Mouse (Mus musculus): ENCODE results near the gene Rtl10.
A peak's percentile ranks its signal among the peaks of the same experiment; 100 is the strongest.

Rtl10 gene

DNA sequence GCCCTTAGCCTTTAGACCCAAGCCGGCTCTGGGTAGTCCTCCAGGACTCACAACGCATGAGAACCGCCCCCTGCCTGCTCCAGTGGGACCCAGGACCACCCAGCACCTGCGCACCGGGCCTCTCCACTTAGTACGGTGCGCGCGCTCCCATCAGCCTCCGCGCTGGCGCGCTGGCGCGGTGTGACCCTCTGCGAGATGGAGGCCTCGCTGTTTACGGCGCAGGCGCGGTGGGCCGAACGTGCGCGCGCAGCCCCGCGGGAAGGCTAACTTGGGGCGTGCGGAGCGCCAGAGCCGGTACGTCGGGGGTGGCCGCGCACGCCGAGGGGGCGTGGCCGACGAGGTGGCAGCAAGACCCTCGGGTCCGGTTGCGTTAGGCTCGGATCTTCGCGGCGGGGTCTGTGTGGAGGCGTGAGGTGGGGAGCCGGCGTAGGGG is at the start of gene Rtl10, which contains the start of gene Gnb1l:
Gene Rtl10, plus strand, starts transcription at position 344 of the 433 bp plus-strand sequence.
Gene Gnb1l, plus strand, starts transcription at position 156 of the 433 bp plus-strand sequence.
- DNase-seq (ENCODE audit: low read depth, low spot score): peak; percentile 81

DNA sequence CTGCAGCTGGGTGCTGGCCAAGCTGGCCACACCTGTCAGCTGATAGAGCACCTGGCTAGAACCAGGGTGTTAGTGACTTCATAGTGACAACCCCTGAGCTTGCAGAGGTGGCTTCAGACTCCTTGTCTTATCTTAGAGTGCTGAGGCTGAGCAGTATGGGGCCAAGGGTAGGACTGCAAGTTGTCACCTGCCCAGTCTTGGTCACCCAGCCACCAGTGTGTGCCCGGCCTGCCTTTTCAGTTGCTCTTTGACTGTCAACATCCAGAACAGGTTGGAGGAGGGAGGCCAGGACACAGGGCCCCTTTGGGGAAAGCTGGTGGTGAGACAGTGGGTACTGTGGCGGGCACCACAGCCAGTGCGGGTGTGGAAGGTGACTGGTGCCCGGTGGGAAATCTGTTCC is 49.7 kb upstream of the Rtl10 start:
- DNase-seq (ENCODE audit: low read depth, low spot score): no peak

GRCm38 (mm10) chr16:18451486-18452181 is 47.1 kb upstream of the Rtl10 start:
- DNase-seq (ENCODE audit: low read depth, low spot score): no peak

DNA sequence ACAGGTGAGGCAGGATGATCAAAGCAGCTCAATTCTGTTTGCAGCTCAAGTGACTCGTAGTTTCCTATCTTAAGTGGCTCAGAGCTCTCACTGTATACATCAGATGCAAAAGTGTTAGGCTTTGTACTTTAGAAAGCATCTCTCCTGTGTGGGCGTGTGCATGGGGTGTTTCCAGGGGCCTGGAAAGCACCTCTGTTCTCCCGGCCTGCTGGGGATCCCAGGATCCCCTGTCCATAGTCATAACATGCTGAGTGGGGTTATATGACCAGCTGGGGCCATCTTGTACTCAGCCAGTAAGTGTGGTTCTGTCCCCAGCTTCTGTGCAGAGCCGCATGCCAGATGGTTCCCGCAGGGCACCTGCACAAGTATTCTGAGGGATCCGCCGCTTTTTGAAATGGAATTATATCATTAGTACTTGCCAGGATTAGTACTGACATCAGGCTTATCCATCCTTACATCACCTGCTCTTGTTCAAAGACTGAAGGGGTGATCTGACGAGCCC is 46.3 kb upstream of the Rtl10 start:
- DNase-seq (ENCODE audit: low read depth, low spot score): no peak

- DNase-seq (ENCODE audit: low read depth, low spot score): no peak
Measured at GRCm38 (mm10) chr16:18453846-18454245, 44.9 kb upstream of the Rtl10 start.

GRCm38 (mm10) chr16:18455407-18455806 is 43.3 kb upstream of the Rtl10 start:
- no peak for DNase-seq (ENCODE audit: low read depth, low spot score)

DNA sequence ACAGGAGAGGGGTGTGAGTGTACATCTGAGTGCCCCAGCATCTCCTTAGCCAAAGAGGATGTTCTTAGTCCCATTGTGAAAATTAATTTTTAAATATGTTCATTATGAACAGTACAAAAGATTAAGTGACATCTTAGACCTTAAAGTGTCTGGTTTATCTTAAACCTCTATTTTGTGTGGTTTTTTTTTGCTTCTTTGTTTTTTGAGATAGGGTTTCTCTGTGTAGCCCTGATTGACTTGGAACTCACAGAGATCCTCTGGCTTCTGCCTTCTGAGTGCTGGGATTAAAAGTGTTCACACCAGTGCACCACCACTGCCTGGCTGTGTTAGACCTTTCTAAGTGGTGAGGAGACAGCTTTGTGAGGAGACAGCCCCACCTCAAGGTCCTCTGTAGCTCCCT is 40.0 kb upstream of the Rtl10 start:
- no peak for DNase-seq (ENCODE audit: low read depth, low spot score)

GRCm38 (mm10) chr16:18459335-18459954 is 39.3 kb upstream of the Rtl10 start:
- no peak for DNase-seq (ENCODE audit: low read depth, low spot score)

DNA sequence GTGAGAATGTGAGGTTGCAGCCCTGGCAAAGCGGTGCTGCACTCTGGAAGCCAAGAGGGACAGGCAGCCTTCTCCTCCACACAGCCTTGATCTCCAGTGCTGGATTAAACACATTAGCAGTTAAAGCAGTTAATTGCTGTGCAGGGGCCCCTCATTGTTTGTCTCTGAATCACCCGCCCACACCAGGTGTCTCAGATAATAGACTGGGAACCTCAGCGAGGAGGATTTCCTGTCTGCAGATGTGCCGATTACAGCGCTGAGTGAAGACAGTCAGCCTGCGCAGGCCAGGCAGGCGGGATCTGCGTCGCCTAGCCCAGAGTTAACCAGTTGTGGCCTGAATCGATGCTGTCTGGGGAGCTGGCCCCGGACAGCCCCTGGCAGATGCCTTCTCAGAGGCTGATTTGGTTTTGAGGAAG is 38.7 kb upstream of the Rtl10 start:
- no peak for DNase-seq (ENCODE audit: low read depth, low spot score)

DNA sequence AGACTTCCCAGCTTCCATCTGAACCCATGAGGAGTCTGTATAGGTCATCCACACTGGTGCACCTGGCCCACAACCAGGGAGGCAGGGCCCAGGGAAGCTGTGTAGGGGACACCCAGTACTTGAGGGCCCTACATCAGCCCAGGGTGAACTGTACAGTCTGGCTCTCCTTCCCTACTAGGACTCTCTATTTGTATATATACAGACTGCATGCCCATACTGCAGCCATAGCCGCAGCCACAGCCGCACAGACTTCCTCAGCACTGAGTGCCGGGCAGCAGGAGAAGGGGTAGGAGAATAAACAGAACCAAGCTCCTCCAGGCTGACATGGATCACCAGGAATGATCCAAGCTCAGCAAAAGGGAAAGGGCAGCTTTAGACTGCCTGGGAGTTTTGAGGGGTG is 37.9 kb upstream of the Rtl10 start:
- DNase-seq (ENCODE audit: low read depth, low spot score): no peak

GRCm38 (mm10) chr16:18462031-18462430 is 36.7 kb upstream of the Rtl10 start:
- DNase-seq (ENCODE audit: low read depth, low spot score): no peak

GRCm38 (mm10) chr16:18462598-18462997 is 36.1 kb upstream of the Rtl10 start:
- DNase-seq (ENCODE audit: low read depth, low spot score): no peak

GRCm38 (mm10) chr16:18464271-18464670 is 34.4 kb upstream of the Rtl10 start:
- no peak for DNase-seq (ENCODE audit: low read depth, low spot score)

GRCm38 (mm10) chr16:18470829-18471228 is 27.9 kb upstream of the Rtl10 start:
- no peak for DNase-seq (ENCODE audit: low read depth, low spot score)

- no peak for DNase-seq (ENCODE audit: low read depth, low spot score)
Measured at GRCm38 (mm10) chr16:18471381-18471955, 27.2 kb upstream of the Rtl10 start.

DNA sequence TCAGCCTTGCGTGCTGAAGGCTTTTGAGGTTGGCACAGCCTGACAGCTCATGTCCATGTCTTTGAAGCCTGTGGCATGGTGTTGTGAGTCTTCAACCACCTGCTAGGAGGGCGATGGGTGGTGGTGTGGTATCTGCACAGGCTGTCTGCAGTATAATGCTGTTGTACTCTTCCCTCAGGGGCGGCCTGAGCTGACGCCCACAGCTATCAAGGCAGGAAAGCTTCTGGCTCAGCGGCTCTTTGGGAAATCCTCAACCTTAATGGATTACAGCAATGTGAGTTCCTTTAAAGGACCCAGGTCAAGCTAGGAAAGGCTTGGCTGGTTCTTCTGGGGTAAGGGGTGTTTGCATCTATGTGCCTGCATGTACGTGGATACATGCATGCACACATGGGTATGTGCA is 26.7 kb upstream of the Rtl10 start:
- DNase-seq (ENCODE audit: low read depth, low spot score): no peak

DNA sequence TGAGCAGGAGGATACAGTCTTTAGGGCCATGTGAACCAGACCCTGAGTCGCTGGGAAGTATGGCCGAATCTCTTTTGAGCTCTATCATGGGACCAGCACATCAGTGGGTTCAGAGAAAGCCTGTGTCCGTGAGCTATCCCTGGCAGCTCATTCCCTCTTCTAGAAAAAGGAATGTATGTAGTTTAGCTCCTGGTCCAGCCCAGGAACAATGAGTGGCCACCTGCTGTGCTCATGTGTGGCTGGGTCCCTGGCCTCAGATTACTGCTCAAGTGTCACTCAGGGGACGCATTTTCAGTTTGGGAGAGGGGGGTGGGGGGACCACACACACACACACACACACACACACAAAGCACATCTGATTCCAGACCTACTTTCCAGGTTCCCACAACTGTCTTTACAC is 26.3 kb upstream of the Rtl10 start:
- DNase-seq (ENCODE audit: low read depth, low spot score): no peak

DNA sequence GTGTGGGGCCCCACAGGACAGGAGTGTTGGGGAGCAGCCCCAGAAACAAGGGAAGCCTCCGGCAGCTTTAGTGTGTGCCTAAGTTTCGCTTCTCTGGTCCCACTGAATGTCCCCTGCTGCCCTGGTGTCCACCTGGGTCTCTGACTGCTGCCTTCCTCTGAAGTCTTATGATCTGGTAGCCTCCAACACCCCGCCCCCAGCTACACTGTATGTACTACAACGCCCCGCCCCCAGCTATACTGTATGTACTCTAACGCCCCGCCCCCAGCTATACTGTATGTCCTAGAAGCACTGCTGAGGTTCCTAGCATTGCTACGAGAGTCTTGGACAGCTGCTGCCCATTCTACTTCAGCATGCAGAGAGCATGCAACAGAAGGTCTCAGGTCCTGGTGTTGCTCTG is 25.7 kb upstream of the Rtl10 start:
- DNase-seq (ENCODE audit: low read depth, low spot score): no peak

GRCm38 (mm10) chr16:18474021-18474420 is 24.7 kb upstream of the Rtl10 start:
- DNase-seq (ENCODE audit: low read depth, low spot score): no peak

DNA sequence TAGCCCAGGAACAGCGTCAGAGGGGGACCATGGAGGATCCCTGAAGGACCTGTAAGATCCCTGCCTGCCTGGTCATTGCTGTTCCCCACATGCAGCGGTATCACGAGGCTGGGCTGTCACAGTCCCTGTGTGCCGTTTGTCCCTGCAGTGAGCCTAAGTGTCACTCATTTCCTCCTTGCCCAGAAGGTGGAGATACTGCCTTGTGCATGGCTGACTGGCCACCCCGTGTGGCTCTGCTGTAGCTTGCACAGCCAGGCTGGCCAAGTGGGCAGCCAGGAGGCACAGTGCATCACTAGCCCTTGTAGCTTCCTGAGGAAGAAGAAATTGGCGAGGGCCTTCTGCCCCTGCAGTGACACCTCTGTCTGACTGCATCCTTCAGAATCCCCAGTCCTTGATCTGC is 20.7 kb upstream of the Rtl10 start:
- no peak for DNase-seq (ENCODE audit: low read depth, low spot score)

DNA sequence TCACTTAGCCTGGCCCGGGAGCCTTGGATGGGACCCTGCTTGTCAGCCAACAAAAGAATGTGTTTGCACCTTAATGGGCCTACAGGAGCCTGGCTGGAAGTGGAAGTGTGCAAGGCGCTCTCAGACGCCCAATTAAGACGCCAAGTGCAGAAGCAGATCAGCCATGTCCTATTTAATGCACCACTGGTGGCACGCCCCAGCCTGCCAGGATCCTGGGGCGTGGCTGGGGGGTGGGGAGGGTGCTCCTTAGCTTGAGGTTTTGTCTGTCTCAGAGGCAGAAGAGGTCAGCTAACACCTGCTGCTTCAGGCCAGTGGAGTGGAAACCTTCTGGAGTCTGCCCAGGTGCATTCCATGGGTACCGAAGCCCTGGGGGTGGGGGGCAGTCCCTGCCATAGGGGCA is 19.0 kb upstream of the Rtl10 start:
- no peak for DNase-seq (ENCODE audit: low read depth, low spot score)

GRCm38 (mm10) chr16:18480933-18481485 is 17.7 kb upstream of the Rtl10 start:
- no peak for DNase-seq (ENCODE audit: low read depth, low spot score)

DNA sequence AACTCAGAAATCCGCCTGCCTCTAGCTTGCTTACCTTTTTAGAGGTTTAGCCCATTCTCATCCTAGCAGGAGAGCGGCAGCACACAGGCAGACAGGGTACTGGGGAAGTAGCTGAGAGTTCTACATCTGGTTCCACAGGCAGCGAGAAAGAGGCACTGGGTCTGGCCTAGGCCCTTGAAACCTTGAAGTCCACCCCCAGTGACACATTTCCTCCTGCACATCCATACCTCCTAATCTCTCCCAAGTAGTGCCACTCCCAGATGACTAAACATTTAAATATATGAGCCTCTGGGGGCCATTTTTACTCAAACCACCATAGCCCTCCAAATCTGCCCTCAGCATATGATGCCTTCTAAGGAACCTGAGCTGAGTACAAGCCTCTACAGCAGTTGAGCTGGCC is 16.3 kb upstream of the Rtl10 start:
- DNase-seq (ENCODE audit: low read depth, low spot score): no peak

All from c-Kit-negative CD71-positive TER-119-positive erythroid progenitor cells, embryonic 14.5 days (primary cell).